Mouse (Mus musculus) ZHBTc4 (cell line): ENCODE measurements around the gene Plekhg3.

Source experiments
- DNase-seq: peaks from one replicate; pipeline ENCODE4 v3.0.0-alpha.2; 2011; ENCODE audit warnings: low read depth, low spot score

The Plekhg3 gene

GRCm38 (mm10) chr12:76619847-76620246, 89.2 kb downstream of the Plekhg3 start:
- DNase-seq, result no peak

DNA sequence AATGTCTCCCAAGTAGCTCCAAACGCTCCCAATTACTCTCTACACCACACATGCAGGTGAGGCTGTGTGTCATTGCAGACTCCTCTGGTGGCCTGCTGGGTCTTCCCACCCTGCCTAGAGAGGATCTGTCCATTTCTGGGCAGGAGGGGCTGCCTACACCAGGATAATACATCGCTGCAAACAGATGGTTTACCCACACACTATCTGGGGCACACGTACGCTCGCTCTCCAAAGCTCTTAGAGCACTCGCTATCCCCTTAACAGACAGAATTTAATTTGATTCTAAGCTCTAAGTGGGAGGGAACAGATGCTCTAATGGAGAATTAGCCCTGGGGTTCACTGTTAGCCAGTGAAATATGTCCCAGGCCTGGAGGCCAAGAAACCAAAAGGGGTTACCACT, 92.7 kb downstream of the Plekhg3 start:
- no peak for DNase-seq
